Mouse (Mus musculus): ENCODE measurements around the gene Olfr541.
"Not testable (repeated sequence)": the region's sequence is repeated elsewhere in the genome, so short reads cannot be mapped to it uniquely, and the experiment has no call there.

Olfr541 gene

DNA sequence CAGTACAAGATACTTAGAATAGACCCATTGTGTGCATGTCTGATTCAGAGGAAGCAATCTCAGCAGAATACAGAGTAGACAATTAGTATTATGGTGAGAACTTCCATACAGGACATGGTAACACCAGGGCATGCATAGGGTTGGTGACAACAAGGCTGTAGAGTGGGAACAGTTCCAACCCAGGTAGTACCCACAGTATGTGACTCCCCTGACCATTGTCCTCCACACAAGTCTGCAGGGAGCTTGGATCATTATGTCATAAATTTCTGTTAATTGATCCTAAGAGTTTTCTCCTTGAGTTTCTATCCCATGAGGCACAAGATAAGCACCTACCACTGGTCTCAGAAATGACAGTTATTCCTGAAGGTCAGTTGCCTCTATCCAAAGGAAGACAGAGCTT, at the start of gene Olfr541:
Olfr541 (plus strand) TSS at position 301 of the 400 bp plus-strand sequence.
- no peak for DNase-seq

DNA sequence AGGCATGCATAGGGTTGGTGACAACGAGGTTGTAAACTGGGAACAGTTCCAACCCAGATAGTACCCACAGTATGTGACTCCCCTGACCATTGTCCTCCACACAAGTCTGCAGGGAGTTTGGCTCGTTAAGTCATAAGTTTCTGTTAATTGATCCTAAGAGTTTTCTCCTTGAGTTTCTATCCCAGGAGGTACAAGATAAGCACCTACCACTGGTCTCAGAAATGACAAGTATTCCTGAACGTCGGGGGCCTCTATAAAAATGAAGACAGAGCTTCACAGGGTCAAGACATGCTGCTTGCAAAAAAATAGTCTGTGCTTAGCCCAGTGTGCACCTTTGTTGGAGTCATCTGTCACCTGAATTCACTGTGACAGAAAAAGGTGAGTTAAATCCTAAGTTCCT, 37.4 kb upstream of the Olfr541 start, which contains the start of gene Olfr539:
Olfr539 (plus strand) TSS at position 301 of the 400 bp plus-strand sequence.
- DNase-seq, result no peak

DNA sequence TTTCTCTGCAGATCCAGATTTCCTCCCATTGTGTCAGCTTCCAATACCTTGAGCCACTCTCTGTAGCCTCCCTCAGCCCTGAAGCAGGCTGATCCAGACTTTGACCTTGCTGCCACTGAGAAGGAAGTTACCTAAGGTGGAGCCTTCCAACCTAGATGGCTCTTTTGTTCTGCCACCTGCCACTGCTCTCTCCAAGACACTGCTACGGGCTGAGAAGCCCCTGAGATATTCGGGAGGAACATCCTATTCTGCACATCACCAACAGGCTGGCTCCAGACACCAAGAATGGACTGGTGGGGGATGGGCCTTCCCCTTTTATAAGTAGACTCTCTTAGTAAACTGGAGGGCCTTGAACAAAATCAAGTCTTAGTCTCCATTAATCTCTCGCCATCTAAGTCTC, 26.4 kb upstream of the Olfr541 start:
- not testable (repeated sequence) for DNase-seq

DNA sequence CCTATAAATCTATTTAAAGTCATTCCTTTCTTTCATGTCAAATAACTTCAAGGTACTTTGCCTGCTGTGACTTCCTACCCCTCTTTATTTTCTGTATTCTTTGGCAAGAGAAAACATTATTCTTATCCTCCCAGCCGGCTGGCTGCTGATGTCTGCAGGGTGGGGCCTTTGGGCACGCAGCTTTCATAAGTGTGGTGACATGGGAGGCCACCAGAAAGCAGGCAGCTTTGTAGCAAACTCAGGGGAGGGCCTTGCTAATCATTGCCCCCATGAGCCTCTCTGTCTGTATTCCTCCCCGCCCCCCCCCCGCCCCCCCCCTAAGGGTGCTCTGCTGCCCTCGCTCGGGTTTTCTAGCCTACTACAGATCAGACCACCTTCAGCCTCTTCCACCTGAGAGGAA, 21.2 kb upstream of the Olfr541 start:
- no peak for DNase-seq

GRCm38 (mm10) chr7:140679591-140679990, 17.5 kb upstream of the Olfr541 start:
- not testable (repeated sequence) for DNase-seq

DNA sequence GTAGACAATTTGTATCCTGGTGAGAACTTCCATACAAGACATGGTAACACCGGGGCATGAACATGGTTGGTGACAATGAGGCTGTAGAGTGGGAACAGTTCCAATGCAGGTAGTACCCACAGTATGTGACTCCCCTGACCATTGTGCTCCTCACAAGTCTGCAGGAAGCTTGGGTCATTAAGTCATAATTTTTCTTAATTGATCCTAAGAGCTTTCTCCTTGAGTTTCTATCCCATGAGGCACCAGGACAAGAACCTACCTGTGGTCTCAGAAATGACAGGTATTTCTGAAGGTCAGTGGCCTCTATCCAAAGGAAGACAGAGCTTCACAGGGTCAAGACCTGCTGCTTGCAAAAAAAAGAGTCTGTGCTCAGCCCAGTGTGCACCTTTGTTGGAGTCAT, 15.4 kb upstream of the Olfr541 start, which contains the start of gene Olfr45:
Olfr45 (plus strand) TSS at position 301 of the 400 bp plus-strand sequence.
- no peak for DNase-seq

DNA sequence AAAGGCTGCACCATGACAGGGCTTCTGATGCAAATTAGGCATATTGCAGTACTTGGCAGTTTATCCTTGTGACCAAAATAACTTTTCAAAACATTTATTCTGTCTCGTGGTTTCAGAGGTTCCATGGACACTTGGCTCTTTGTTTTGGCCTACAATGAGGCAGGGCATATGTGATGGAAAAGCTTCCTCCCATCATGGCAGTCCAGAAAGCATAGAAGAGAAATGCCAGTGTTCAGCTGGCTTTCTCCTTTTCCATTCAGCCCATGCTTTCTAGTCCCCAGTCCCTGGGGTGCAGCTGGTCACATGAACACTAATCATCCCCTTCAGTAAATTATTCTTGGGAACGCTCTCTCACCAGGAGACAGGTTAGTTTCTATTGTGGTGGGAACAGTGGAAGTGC, 9.3 kb downstream of the Olfr541 start:
- DNase-seq, result no peak

DNA sequence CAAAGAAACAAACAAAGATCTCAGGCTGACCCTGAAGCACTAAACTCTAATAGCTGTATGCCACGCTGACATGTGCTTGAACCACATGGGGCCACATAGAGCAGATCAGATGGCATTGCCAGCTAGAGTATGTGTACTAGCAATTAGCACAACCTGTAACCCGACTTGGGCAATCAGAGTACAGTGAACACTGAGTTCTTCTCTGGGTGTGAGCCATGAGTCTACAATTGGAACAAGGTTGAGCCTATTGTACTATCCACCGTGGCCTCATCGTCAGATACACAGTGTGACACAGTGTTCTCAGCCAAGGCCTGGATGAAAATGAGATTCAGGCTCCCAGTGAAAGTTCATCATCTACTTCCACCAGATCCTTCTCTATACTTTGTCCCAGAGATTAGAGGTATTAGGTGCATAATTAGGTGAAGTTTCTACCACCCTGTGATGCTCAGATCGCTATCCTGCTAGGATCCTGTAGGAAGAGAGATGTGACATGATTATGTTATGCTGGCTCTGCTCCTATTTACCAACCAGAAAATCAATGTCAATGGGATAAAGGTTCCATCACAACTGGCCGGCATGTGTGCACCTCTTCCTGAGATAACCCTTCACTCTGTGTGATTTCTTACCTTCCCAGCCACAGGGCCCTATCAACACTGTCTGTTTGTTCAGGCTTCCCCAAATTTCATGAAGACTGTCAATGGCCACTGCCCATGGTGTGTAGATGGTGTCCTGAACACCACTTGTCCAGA, 10.6 kb downstream of the Olfr541 start:
- no peak for DNase-seq

DNA sequence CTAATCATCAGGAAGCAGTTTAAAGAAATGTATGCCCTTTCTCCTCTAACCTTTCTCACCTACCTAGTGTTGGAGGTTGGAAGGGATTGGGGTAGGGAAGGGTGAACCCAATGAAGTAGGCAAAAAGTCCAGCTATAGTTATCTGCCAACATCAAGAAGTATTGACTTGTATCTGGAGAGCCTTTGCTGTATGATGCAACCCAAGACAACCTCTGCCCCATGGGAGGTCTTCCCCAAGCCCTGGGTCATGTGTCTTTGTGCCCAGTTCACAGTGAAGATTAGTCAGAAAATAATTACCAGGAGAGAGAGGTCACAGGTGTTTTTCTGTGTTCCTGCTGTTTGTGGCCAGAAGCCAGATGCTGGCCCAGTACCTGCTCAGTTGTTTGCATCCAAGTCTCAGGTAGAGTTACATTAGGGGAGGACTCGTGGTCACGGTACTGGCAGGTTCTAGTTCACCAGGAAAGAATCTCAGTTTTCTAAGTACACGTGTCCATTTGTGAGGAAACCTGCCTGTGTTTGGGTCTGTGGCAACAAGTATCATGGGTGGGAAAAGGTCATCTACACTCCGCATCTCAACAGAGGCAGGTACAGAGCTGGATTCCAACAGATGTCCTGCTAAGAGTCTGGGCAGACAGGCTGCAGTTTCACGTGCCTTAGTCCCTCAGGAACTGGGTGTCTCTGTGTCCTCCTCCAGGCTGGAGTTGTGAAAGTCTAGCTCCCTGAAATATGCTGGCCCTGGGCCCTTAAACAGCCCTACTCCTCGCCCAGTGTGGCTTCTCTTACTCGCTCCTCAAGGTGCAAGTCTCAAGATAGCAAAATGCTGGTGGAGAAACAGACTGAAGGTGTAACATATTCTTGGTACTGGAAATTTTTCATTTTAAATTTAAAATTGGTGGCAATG, 20.3 kb downstream of the Olfr541 start:
- no peak for DNase-seq

GRCm38 (mm10) chr7:140721095-140721494, 24.0 kb downstream of the Olfr541 start:
- DNase-seq, result no peak

DNA sequence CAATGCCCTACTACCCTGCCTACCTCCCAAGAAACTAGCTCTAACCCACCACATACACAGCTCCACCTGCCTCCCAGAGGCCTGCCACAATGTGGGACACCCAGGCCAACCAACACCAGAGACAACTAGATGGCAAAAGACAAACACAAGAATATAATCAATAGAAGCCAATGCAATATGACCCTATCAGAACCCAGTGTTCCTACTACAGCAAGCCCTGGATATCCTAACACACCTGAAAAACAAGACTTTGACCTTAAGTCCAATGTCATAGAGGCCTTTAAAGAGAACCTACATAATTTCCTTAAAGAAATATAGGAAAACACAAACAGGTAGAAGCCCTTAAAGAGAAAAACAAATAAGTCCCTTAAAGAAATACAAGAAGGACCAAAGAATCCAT, 28.5 kb downstream of the Olfr541 start:
- DNase-seq, result no peak

GRCm38 (mm10) chr7:140733162-140733561, 36.1 kb downstream of the Olfr541 start:
- DNase-seq, result no peak

GRCm38 (mm10) chr7:140747402-140747801, 50.3 kb downstream of the Olfr541 start:
- no peak for DNase-seq

- no peak for DNase-seq
These were observed 51.2 kb downstream of the Olfr541 start for GRCm38 (mm10) chr7:140748116-140748826.

DNA sequence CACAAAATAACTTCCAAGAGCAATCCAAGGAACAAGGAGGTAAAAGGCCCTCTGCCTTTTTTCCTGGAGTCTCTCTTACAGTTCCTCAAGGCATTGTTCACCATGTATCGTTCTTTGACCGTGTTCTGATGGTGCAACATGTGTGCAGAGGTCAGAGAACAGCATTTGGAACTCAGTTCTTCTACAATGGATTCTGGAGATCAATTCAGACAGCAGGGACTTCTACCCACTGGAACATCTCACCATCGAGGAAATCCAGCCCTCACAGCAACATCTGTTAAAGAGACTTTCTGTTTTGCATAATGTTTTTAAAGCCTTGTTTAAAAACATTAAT, 51.7 kb downstream of the Olfr541 start:
- no peak for DNase-seq

GRCm38 (mm10) chr7:140754556-140754955, 57.5 kb downstream of the Olfr541 start:
- DNase-seq, result no peak

All from thymus, postnatal 4 days (tissue).